Mouse (Mus musculus) embryonic facial prominence, embryonic 11.5 days (tissue): ENCODE results near the gene Prickle1. TPM values are rescaled to one million over a fixed set of nuclear protein-coding genes. Genes with fewer than 3 reads are reported as not detected.

Experiments
- ATAC-seq: fragments of 200-750 bp; cut with Nextera tagmentation; replicated peaks from 2 replicates; pipeline ENCODE4 v1.8.0; 2017; ENCODE audit warnings: low read depth; ENCODE audit not compliant: insufficient number of reproducible peaks, low FRiP score, low TSS enrichment
- DNase-seq: peaks from one replicate; pipeline ENCODE4 v3.0.0-alpha.2; 2015; ENCODE audit warnings: low spot score
- H3K27ac ChIP-seq: fragments of 300-500 bp; sonication (generic); replicated peaks from 2 replicates; pipeline ENCODE4 v1.5.1; 2014; ENCODE audit warnings: mild to moderate bottlenecking, low read depth, low read length, control low read depth
- H3K27me3 ChIP-seq: fragments of 300-500 bp; sonication (generic); 2 replicates; pipeline ENCODE4 v1.6.1; 2014; ENCODE audit warnings: mild to moderate bottlenecking, low read length, moderate library complexity, mixed read lengths; ENCODE audit not compliant: control insufficient read depth, insufficient read depth
- H3K36me3 ChIP-seq: fragments of 300-500 bp; sonication (generic); replicated peaks from 2 replicates; pipeline ENCODE4 v1.6.1; 2014; ENCODE audit warnings: low read depth, mild to moderate bottlenecking, low read length, moderate library complexity, mixed read lengths; ENCODE audit not compliant: control insufficient read depth, insufficient read depth
- H3K4me1 ChIP-seq: fragments of 300-500 bp; sonication (generic); 2 replicates; pipeline ENCODE4 v1.6.1; 2014; ENCODE audit warnings: low read length, mixed read lengths; ENCODE audit not compliant: control insufficient read depth, insufficient read depth
- H3K4me2 ChIP-seq: fragments of 300-500 bp; sonication (generic); 2 replicates; pipeline ENCODE4 v1.6.1; 2014; ENCODE audit warnings: low read depth, mild to moderate bottlenecking, control low read depth, low read length, moderate library complexity
- H3K4me3 ChIP-seq: fragments of 300-500 bp; sonication (generic); 2 replicates; pipeline ENCODE4 v1.5.1; 2014; ENCODE audit warnings: low read depth, low read length, control low read depth
- H3K9ac ChIP-seq: fragments of 300-500 bp; sonication (generic); replicated peaks from 2 replicates; pipeline ENCODE4 v1.6.1; 2014; ENCODE audit warnings: mild to moderate bottlenecking, control low read depth, low read length
- H3K9me3 ChIP-seq: fragments of 300-500 bp; sonication (generic); replicated peaks from 2 replicates; pipeline ENCODE4 v1.6.1; 2016; ENCODE audit warnings: mild to moderate bottlenecking, low read length, inconsistent platforms, mixed read lengths; ENCODE audit not compliant: control insufficient read depth
- WGBS: fragments of 180-500 bp; shearing (Covaris S2); extraction: QIAGEN DNeasy Blood & Tissue Kit; methylation state at CpG from one replicate; pipeline ENCODE4 v1.1.7; 2014; 5-methylcytosine and 5-hydroxymethylcytosine counted together
- polyA plus RNA-seq: library from polyadenylated mRNA; unstranded; fragments of >200 nt; fragmentation: Nextera tagmentation; extraction: Ambion mirVana; gene quantifications from 2 replicates; pipeline ENCODE4 v1.2.1, GENCODE M21; 2014

The Prickle1 gene
- polyA plus RNA-seq, 1 experiment from 2014 or later: 37.6 TPM

GRCm38 (mm10) chr15:93484261-93484710, 111.4 kb downstream of the Prickle1 start:
- no peak for ATAC-seq
- H3K9me3 ChIP-seq: no peaks in the 10 kb centered on the region
- no peaks in the 10 kb centered on the region for H3K4me1 ChIP-seq

DNA sequence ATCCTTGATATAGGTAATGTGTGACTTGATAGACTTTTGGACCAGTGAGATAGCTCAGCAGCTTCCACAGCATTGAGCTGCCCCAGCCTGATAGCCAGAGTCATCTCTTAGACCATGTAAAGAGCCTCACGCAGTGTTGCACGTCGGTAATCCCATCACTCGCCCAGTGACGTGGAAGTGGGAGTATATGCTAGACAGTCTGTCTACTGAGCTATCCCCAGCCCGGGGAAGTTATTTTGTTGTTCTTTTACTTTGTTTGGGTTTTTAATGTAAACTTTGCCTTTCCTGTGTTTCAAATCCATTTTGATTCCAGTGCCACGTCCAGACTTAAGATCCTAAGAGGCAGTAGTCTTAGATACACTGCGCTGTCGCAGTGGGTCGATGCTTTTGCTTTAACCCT, 114.6 kb downstream of the Prickle1 start:
- Histone ChIP-seq H3K9me3 (no peaks in the 10 kb centered on the region), H3K27me3 (no peaks in the 10 kb centered on the region), H3K4me1 (no peaks in the 10 kb centered on the region), H3K9ac (no peak overlapping the region), H3K36me3 (no peaks in the 10 kb centered on the region), H3K27ac (no peak overlapping the region), H3K4me2 (no peak overlapping the region), H3K4me3 (no peak overlapping the region)
- no peak for DNase-seq
- 88% methylated on average over 10 of the region's 10 CpGs for WGBS
- no peak for ATAC-seq

More at GRCm38 (mm10) chr15:93484261-93484710, 111.4 kb downstream of the Prickle1 start:
- H3K27ac ChIP-seq: no peak overlapping the region
- no peak overlapping the region for H3K4me3 ChIP-seq
- H3K9ac ChIP-seq: no peak overlapping the region
- no peak overlapping the region for H3K4me2 ChIP-seq
- H3K36me3 ChIP-seq: no peaks in the 10 kb centered on the region
- DNase-seq: peak; percentile 20
- no peaks in the 10 kb centered on the region for H3K27me3 ChIP-seq
- WGBS: 75% methylated on average over 7 of the region's 7 CpGs

GRCm38 (mm10) chr15:93479445-93479844, 116.2 kb downstream of the Prickle1 start:
- Histone ChIP-seq H3K27me3 (no peaks in the 10 kb centered on the region), H3K4me3 (no peak overlapping the region), H3K4me1 (no peaks in the 10 kb centered on the region), H3K9me3 (no peaks in the 10 kb centered on the region), H3K36me3 (no peaks in the 10 kb centered on the region), H3K27ac (no peak overlapping the region), H3K9ac (no peak overlapping the region), H3K4me2 (no peak overlapping the region)
- DNase-seq (no peak), ATAC-seq (no peak)
- 69% methylated on average over 4 of the region's 4 CpGs for WGBS

GRCm38 (mm10) chr15:93478676-93479075, 117.0 kb downstream of the Prickle1 start:
- Histone ChIP-seq H3K4me3 (no peak overlapping the region), H3K27ac (no peak overlapping the region), H3K4me1 (no peaks in the 10 kb centered on the region), H3K36me3 (no peaks in the 10 kb centered on the region), H3K4me2 (no peak overlapping the region), H3K27me3 (no peaks in the 10 kb centered on the region), H3K9ac (no peak overlapping the region), H3K9me3 (no peaks in the 10 kb centered on the region)
- 72% methylated on average over 3 of the region's 3 CpGs for WGBS
- DNase-seq (no peak), ATAC-seq (no peak)

- H3K9me3 ChIP-seq: no peaks in the 10 kb centered on the region
- no peak for ATAC-seq
- DNase-seq: no peak
- no peak overlapping the region for H3K4me3 ChIP-seq
- H3K9ac ChIP-seq: no peak overlapping the region
- no peak overlapping the region for H3K27ac ChIP-seq
- WGBS: 93% methylated on average over 4 of the region's 4 CpGs
- H3K4me2 ChIP-seq: no peak overlapping the region
- no peaks in the 10 kb centered on the region for H3K36me3 ChIP-seq
- no peaks in the 10 kb centered on the region for H3K27me3 ChIP-seq
- no peaks in the 10 kb centered on the region for H3K4me1 ChIP-seq
Observed at GRCm38 (mm10) chr15:93477729-93478128, 118.0 kb downstream of the Prickle1 start.

DNA sequence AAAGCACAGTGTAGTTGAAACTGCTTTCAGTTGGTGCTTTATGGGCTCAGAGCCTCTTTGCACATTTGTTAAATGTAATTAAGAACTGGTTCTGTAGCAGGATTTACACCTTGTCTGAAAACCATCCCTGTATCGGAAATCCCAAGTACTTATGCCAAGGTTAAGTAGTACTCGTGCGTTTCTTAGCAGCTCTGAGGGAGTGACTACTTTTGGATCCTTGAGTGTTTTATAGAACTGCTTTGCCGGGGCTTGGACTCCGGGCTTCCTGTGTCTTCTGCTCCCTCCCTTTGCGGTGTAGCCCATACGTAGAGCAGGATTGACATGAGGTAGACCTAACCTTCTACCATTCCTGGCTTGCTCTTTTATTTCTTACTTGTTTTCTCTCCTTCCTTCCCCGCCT, 120.0 kb downstream of the Prickle1 start:
- Histone ChIP-seq H3K4me2 (no peak overlapping the region), H3K4me3 (no peak overlapping the region), H3K9ac (no peak overlapping the region), H3K27ac (no peak overlapping the region), H3K9me3 (no peaks in the 10 kb centered on the region), H3K36me3 (no peaks in the 10 kb centered on the region), H3K4me1 (no peaks in the 10 kb centered on the region), H3K27me3 (no peaks in the 10 kb centered on the region)
- 74% methylated on average over 8 of the region's 8 CpGs for WGBS
- no peak for ATAC-seq
- no peak for DNase-seq

DNA sequence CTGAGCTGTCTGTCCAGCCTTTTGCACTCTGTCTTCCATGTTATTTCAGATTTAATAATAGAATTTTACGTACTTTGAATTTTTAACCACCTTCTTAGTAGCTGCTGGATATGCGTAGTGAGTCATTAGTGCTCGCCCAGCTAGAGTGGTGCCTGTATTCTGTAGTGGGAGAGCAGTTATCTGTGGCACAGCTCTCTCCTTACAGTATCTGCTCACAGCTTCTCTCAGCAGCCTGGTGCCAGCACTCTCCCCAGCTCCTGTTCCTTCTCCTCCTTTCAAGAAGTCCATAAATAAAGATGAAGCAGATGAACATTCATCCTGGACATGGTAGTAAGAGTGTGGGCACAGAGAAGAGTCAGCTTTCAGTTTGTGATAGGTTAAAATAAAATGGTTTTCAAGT, 121.4 kb downstream of the Prickle1 start:
- no peak for DNase-seq
- H3K4me1 ChIP-seq: no peaks in the 10 kb centered on the region
- H3K36me3 ChIP-seq: no peaks in the 10 kb centered on the region
- 87% methylated on average over 3 of the region's 3 CpGs for WGBS
- H3K9me3 ChIP-seq: no peaks in the 10 kb centered on the region
- no peak overlapping the region for H3K9ac ChIP-seq
- ATAC-seq: no peak
- H3K4me3 ChIP-seq: no peak overlapping the region
- H3K4me2 ChIP-seq: no peak overlapping the region
- no peak overlapping the region for H3K27ac ChIP-seq
- H3K27me3 ChIP-seq: no peaks in the 10 kb centered on the region

- no peaks in the 10 kb centered on the region for H3K9me3 ChIP-seq
- no peak for DNase-seq
- H3K9ac ChIP-seq: no peak overlapping the region
- ATAC-seq: no peak
- H3K36me3 ChIP-seq: no peaks in the 10 kb centered on the region
- H3K27me3 ChIP-seq: no peaks in the 10 kb centered on the region
- 58% methylated on average over 1 of the region's 1 CpGs for WGBS
- no peak overlapping the region for H3K27ac ChIP-seq
- no peak overlapping the region for H3K4me3 ChIP-seq
- H3K4me2 ChIP-seq: no peak overlapping the region
- H3K4me1 ChIP-seq: no peaks in the 10 kb centered on the region
Observed at GRCm38 (mm10) chr15:93472089-93472488, 123.6 kb downstream of the Prickle1 start.
